Mouse (Mus musculus) CH12F3 (cell line): ENCODE results near the gene Dctn5.

Experiments used
- in situ Hi-C: fragments of 300-500 bp; cut with MboI; formaldehyde crosslinking; loops from 2 replicates; pipeline ENCODE4 v1.14.3; 2020; ENCODE audit warnings: low sequenced_read_pairs

The Dctn5 gene

GRCm38 (mm10) chr7:122158915-122159902 lies 26.4 kb downstream of the Dctn5 start, which contains the start of gene Plk1:
Plk1 (plus strand) TSS chr7:122159439.
- in situ Hi-C loops: no loop called here

GRCm38 (mm10) chr7:122160037-122160436 lies 27.2 kb downstream of the Dctn5 start:
- in situ Hi-C loops: no loop called here

GRCm38 (mm10) chr7:122163766-122164165 lies 30.9 kb downstream of the Dctn5 start:
- in situ Hi-C loops: no loop called here

- in situ Hi-C loops: no loop called here
These were observed 34.4 kb downstream of the Dctn5 start for GRCm38 (mm10) chr7:122167203-122167602.

GRCm38 (mm10) chr7:122170705-122171104 lies 37.9 kb downstream of the Dctn5 start:
- in situ Hi-C loops: no loop called here

- in situ Hi-C loops: no loop called here
These were observed 38.8 kb downstream of the Dctn5 start for GRCm38 (mm10) chr7:122171613-122172012.

GRCm38 (mm10) chr7:122180720-122181119 lies 47.9 kb downstream of the Dctn5 start:
- in situ Hi-C loops: loop anchor here (25.0 kb wide), 1 partner anchor 732 kb away; no protein-coding TSS in a partner anchor

- in situ Hi-C loops: loop anchor here (25.0 kb wide), 1 partner anchor 728 kb away; no protein-coding TSS in a partner anchor
These were observed 51.7 kb downstream of the Dctn5 start for GRCm38 (mm10) chr7:122184569-122184968.

GRCm38 (mm10) chr7:122186043-122186442 lies 53.2 kb downstream of the Dctn5 start, which contains the start of gene Ern2:
Ern2 (minus strand) TSS chr7:122186207.
- in situ Hi-C loops: loop anchor here (25.0 kb wide), 1 partner anchor 726 kb away; no protein-coding TSS in a partner anchor

GRCm38 (mm10) chr7:122189484-122189883 lies 56.6 kb downstream of the Dctn5 start:
- in situ Hi-C loops: loop anchor here (25.0 kb wide), 1 partner anchor 723 kb away; no protein-coding TSS in a partner anchor

GRCm38 (mm10) chr7:122191097-122191496 lies 58.3 kb downstream of the Dctn5 start:
- in situ Hi-C loops: loop anchor here (25.0 kb wide), 1 partner anchor 721 kb away; no protein-coding TSS in a partner anchor

GRCm38 (mm10) chr7:122193919-122194318 lies 61.1 kb downstream of the Dctn5 start:
- in situ Hi-C loops: loop anchor here (25.0 kb wide), 1 partner anchor 718 kb away; no protein-coding TSS in a partner anchor

- in situ Hi-C loops: loop anchor here (25.0 kb wide), 1 partner anchor 716 kb away; no protein-coding TSS in a partner anchor
These were observed 63.9 kb downstream of the Dctn5 start for GRCm38 (mm10) chr7:122196771-122197170.

- in situ Hi-C loops: loop anchor here (25.0 kb wide), 1 partner anchor 715 kb away; no protein-coding TSS in a partner anchor
These were observed 64.5 kb downstream of the Dctn5 start for GRCm38 (mm10) chr7:122197306-122197705.
